Mouse (Mus musculus) CH12.LX (cell line): ENCODE data around the gene Zbtb41. TPM values are rescaled to one million over a fixed set of nuclear protein-coding genes. Genes with fewer than 3 reads are reported as not detected.

Experiments
- DNase-seq: peaks from one replicate; pipeline ENCODE4 v3.0.0-alpha.2; 2013; ENCODE audit errors: extremely low read depth
- H3K27ac ChIP-seq: 2 replicates; pipeline ENCODE4 v1.5.1; 2012; ENCODE audit warnings: low read depth, mild to moderate bottlenecking, control low read depth, moderate library complexity; ENCODE audit not compliant: insufficient read depth
- H3K27me3 ChIP-seq: replicated peaks from 2 replicates; pipeline ENCODE3; 2012; ENCODE audit warnings: inconsistent platforms
- H3K36me3 ChIP-seq, 2 experiments: replicated peaks in 1 of 2; 2 replicates each; pipeline versions ENCODE3 to v1.6.1; 2012; ENCODE audit warnings: inconsistent platforms in 1 of 2, low read length in 1 of 2, mild to moderate bottlenecking in 1 of 2, mixed read lengths in 1 of 2, moderate library complexity in 1 of 2; ENCODE audit not compliant: control insufficient read depth in 1 of 2, insufficient read depth in 1 of 2
- H3K4me1 ChIP-seq, 2 experiments: 2 replicates each; pipeline ENCODE4 v1.6.1; 2012; ENCODE audit warnings: inconsistent platforms in 1 of 2, moderate library complexity in 1 of 2; ENCODE audit not compliant: insufficient read depth in 2 of 2, control insufficient read depth in 1 of 2
- H3K4me2 ChIP-seq: 2 replicates; pipeline ENCODE4 v1.6.1; 2012; ENCODE audit warnings: low read depth, mild to moderate bottlenecking, control low read depth; ENCODE audit not compliant: poor library complexity, insufficient read depth, severe bottlenecking
- H3K4me3 ChIP-seq, 3 experiments: fragments of 150-350 bp in 1 of 3; sonication (generic) in 1 of 3; replicated peaks in 1 of 3; 2 replicates each; pipeline versions ENCODE3 to v1.5.1; 2011 to 2012; ENCODE audit warnings: low read depth in 2 of 3, low read length in 2 of 3, mild to moderate bottlenecking in 2 of 3, moderate library complexity in 2 of 3, control low read depth in 1 of 3, improper control_type of control experiment in 1 of 3, inconsistent platforms in 1 of 3, mixed read lengths in 1 of 3; ENCODE audit not compliant: poor library complexity in 1 of 3
- H3K79me2 ChIP-seq: replicated peaks from 2 replicates; pipeline ENCODE4 v1.6.1; 2012; ENCODE audit warnings: mild to moderate bottlenecking, moderate library complexity; ENCODE audit not compliant: control insufficient read depth, poor library complexity, insufficient read depth, severe bottlenecking; ENCODE audit errors: extremely low read depth
- H3K9ac ChIP-seq: 2 replicates; pipeline ENCODE4 v1.6.1; 2012; ENCODE audit warnings: low read depth, mild to moderate bottlenecking, control low read depth, moderate library complexity; ENCODE audit not compliant: insufficient read depth
- H3K9me3 ChIP-seq: replicated peaks from 2 replicates; pipeline ENCODE3; 2012; ENCODE audit warnings: low read length, inconsistent platforms, mixed read lengths
- CHD1 ChIP-seq: IDR thresholded peaks from 2 replicates; pipeline ENCODE4 v1.6.1; 2012; ENCODE audit warnings: low read depth, low read length, improper control_type of control experiment, inconsistent platforms
- CHD2 ChIP-seq: IDR thresholded peaks from 2 replicates; pipeline ENCODE4 v1.6.1; 2011; ENCODE audit warnings: low read length, improper control_type of control experiment
- CTCF ChIP-seq, 2 experiments: IDR thresholded peaks in 1 of 2; conservative IDR thresholded peaks in 1 of 2; 2 replicates each; pipeline ENCODE4 v1.5.1; 2011 to 2012; ENCODE audit warnings: low read depth in 2 of 2, low read length in 2 of 2, improper control_type of control experiment in 1 of 2, inconsistent platforms in 1 of 2, mild to moderate bottlenecking in 1 of 2, moderate library complexity in 1 of 2
- E2F4 ChIP-seq: IDR thresholded peaks from 2 replicates; pipeline ENCODE4 v1.6.1; 2011; ENCODE audit warnings: low read depth, low read length, improper control_type of control experiment; ENCODE audit not compliant: insufficient replicate concordance
- ELF1 ChIP-seq: IDR thresholded peaks from 2 replicates; pipeline ENCODE4 v1.6.1; 2014; ENCODE audit warnings: low read depth, mild to moderate bottlenecking, inconsistent platforms, low read length, improper control_type of control experiment
- EP300 ChIP-seq: IDR thresholded peaks from 2 replicates; pipeline ENCODE4 v1.6.1; 2011; ENCODE audit warnings: low read length, improper control_type of control experiment
- ETS1 ChIP-seq: conservative IDR thresholded peaks from 2 replicates; pipeline ENCODE4 v1.6.1; 2012; ENCODE audit warnings: low read depth, mild to moderate bottlenecking, inconsistent platforms, low read length, improper control_type of control experiment, moderate library complexity
- HCFC1 ChIP-seq: IDR thresholded peaks from 2 replicates; pipeline ENCODE4 v1.6.1; 2012; ENCODE audit warnings: low read depth, mild to moderate bottlenecking, inconsistent platforms, low read length, improper control_type of control experiment
- JUN ChIP-seq: IDR thresholded peaks from 2 replicates; pipeline ENCODE4 v1.6.1; 2011; ENCODE audit warnings: low read depth, mild to moderate bottlenecking, low read length, improper control_type of control experiment, moderate library complexity; ENCODE audit not compliant: insufficient read depth
- KAT2A ChIP-seq: IDR thresholded peaks from 2 replicates; pipeline ENCODE4 v1.6.1; 2012; ENCODE audit warnings: low read length, improper control_type of control experiment, inconsistent platforms; ENCODE audit not compliant: insufficient replicate concordance
- MAFK ChIP-seq: IDR thresholded peaks from 2 replicates; pipeline ENCODE4 v1.6.1; 2011; ENCODE audit warnings: low read length, improper control_type of control experiment; ENCODE audit not compliant: insufficient replicate concordance
- MAZ ChIP-seq: IDR thresholded peaks from 2 replicates; pipeline ENCODE4 v1.6.1; 2012; ENCODE audit warnings: low read depth, mild to moderate bottlenecking, inconsistent platforms, low read length, improper control_type of control experiment, moderate library complexity
- MEF2A ChIP-seq: IDR thresholded peaks from 2 replicates; pipeline ENCODE4 v1.6.1; 2014; ENCODE audit warnings: low read depth, mild to moderate bottlenecking, inconsistent platforms, low read length, improper control_type of control experiment, borderline replicate concordance
- MXI1 ChIP-seq: IDR thresholded peaks from 2 replicates; pipeline ENCODE4 v1.6.1; 2011; ENCODE audit warnings: mild to moderate bottlenecking, low read depth, low read length, improper control_type of control experiment
- NELFE ChIP-seq: IDR thresholded peaks from 2 replicates; pipeline ENCODE4 v1.6.1; 2011; ENCODE audit warnings: low read depth, low read length, improper control_type of control experiment
- PAX5 ChIP-seq: IDR thresholded peaks from 2 replicates; pipeline ENCODE4 v1.6.1; 2012; ENCODE audit warnings: low read length, inconsistent platforms, mixed read lengths
- RAD21 ChIP-seq: IDR thresholded peaks from 2 replicates; pipeline ENCODE4 v1.6.1; 2011; ENCODE audit warnings: low read depth, mild to moderate bottlenecking, low read length, improper control_type of control experiment, moderate library complexity
- SIN3A ChIP-seq: IDR thresholded peaks from 2 replicates; pipeline ENCODE4 v1.6.1; 2012; ENCODE audit warnings: low read length, improper control_type of control experiment, inconsistent platforms
- SMC3 ChIP-seq: IDR thresholded peaks from 2 replicates; pipeline ENCODE4 v1.6.1; 2011; ENCODE audit warnings: low read depth, low read length, improper control_type of control experiment
- TCF12 ChIP-seq: IDR thresholded peaks from 2 replicates; pipeline ENCODE4 v1.6.1; 2014; ENCODE audit warnings: low read depth, mild to moderate bottlenecking, inconsistent platforms, low read length, improper control_type of control experiment
- USF1 ChIP-seq: IDR thresholded peaks from 2 replicates; pipeline ENCODE4 v1.6.1; 2014; ENCODE audit warnings: low read depth, mild to moderate bottlenecking, inconsistent platforms, low read length, improper control_type of control experiment
- ZC3H11A ChIP-seq: IDR thresholded peaks from 2 replicates; pipeline ENCODE4 v1.6.1; 2012; ENCODE audit warnings: low read depth, mild to moderate bottlenecking, inconsistent platforms, low read length, improper control_type of control experiment
- ZKSCAN1 ChIP-seq: IDR thresholded peaks from 2 replicates; pipeline ENCODE4 v1.6.1; 2012; ENCODE audit warnings: low read depth, inconsistent platforms, low read length, improper control_type of control experiment, borderline replicate concordance
- ZNF384 ChIP-seq: IDR thresholded peaks from 2 replicates; pipeline ENCODE4 v1.6.1; 2012; ENCODE audit warnings: low read depth, low read length, improper control_type of control experiment, inconsistent platforms
- dilution Hi-C: fragments of 300-500 bp; cut with MboI; formaldehyde crosslinking; loops from 2 replicates; pipeline ENCODE4 v1.14.3; 2020; ENCODE audit warnings: low sequenced_read_pairs; ENCODE audit not compliant: extremely low pct_unique_long_range_greater_than_20kb, extremely low pct_ligation_motif_present
- in situ Hi-C: fragments of 300-500 bp; cut with MboI; formaldehyde crosslinking; loops from 3 replicates; pipeline ENCODE4 v1.14.3; 2019; ENCODE audit warnings: low sequenced_read_pairs, low pct_ligation_motif_present, low pct_unique_long_range_greater_than_20kb, mixed read lengths
- polyA plus RNA-seq: library from polyadenylated mRNA; unstranded; fragments of >175 nt; gene quantifications from 2 replicates; pipeline ENCODE4 v1.2.1, GENCODE M21; 2012; ENCODE audit warnings: low read depth; ENCODE audit not compliant: insufficient read length
- total RNA-seq, 2 experiments: library from RNA; depleted of rRNA; stranded (reverse); fragments of 300-350 nt in 1 of 2; fragments of >200 nt in 1 of 2; gene quantifications; 2 replicates each; pipeline ENCODE4 v1.2.3; 2012 to 2014

Gene Zbtb41
- total and polyA plus RNA-seq, 3 experiments: 4.8 to 7.3 (median 7.0) TPM

DNA sequence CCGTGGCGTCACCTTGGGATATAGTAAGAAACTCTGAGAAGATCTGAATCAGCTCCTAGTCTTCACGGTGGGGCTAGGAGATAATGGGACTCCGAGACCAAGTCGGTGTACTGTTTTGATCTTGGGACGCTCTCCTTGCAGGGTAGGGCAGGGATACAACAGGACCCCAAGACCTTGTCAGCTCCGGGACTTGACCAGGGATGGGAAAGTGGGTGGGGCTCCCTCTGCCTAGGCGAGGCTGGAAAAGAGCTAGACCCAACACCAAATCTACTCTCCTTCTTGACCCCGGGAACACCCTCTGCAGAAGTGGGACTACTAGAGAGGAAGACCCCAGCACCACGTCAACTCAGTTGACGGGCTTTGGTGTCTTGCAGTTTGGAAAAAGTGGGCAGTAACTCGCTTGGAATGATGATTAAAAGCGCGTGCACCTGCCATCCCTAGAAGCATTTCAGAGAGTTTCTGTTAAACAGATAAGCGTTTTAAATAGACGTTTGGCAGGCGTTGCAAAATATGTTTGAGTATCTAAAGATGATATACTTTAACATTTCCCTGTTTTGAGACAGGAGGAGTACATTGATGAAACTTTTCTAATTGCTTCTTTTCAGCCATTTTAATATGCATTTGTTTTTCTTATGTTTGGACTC lies 33.3 kb downstream of the Zbtb41 start:
- peak overlapping the region; percentile 50 for H3K9ac ChIP-seq
- DNase-seq: peak; percentile 27
- in situ Hi-C loops (no loop called here), dilution Hi-C loops (no loop called here)
- peaks cover 0 to 36% of the 10 kb centered on the region in 2 experiments; a peak in 2 of 4 replicates for H3K4me1 ChIP-seq
- H3K36me3 ChIP-seq: peaks cover 10 to 29% of the 10 kb centered on the region in 2 experiments
- peaks cover 15% of the 10 kb centered on the region for H3K79me2 ChIP-seq
- no peaks in the 10 kb centered on the region for H3K27me3 ChIP-seq
- peak overlapping the region; percentile 78 to 94 (median 86) for H3K4me3 ChIP-seq
- no peak for TF ChIP-seq USF1
- TF ChIP-seq HCFC1: no peak
- 0 out of 2 replicates have a peak, but pooled peaks have one; percentile 2 for TF ChIP-seq TCF12
- no peak; the same call in none of the 2 replicates for TF ChIP-seq MXI1
- TF ChIP-seq CHD1: 0 out of 2 replicates have a peak, but pooled peaks have one; percentile 6
- TF ChIP-seq E2F4: no peak
- H3K27ac ChIP-seq: peak overlapping the region; percentile 30; the same call in 1 of the 2 replicates
- H3K4me2 ChIP-seq: peak overlapping the region; percentile 87
- no peaks in the 10 kb centered on the region for H3K9me3 ChIP-seq

- TF ChIP-seq CTCF (conservative IDR thresholded peaks at IDR 0.05 in 1 of 2, IDR thresholded peaks at IDR 0.05 in 1 of 2; ENCODE audit: low read depth in 2 of 2, low read length in 2 of 2) (no peak), MAZ (no peak), MEF2A (no peak), CHD2 (no peak), PAX5 (no peak), ELF1 (no peak)
- no peak for DNase-seq
- Histone ChIP-seq H3K79me2 (peaks cover 9% of the 10 kb centered on the region), H3K27me3 (no peaks in the 10 kb centered on the region), H3K4me1 (peaks cover 4 to 33% of the 10 kb centered on the region in 2 experiments; a peak in 3 of 4 replicates), H3K4me2 (peak overlapping the region; percentile 13; the same call in 1 of the 2 replicates), H3K27ac (no peak overlapping the region), H3K9me3 (no peaks in the 10 kb centered on the region), H3K4me3 (no peak overlapping the region), H3K9ac (no peak overlapping the region), H3K36me3 (peaks cover 32 to 76% of the 10 kb centered on the region in 2 experiments)
- dilution Hi-C loops: no loop called here
- in situ Hi-C loops: no loop called here
Measured at GRCm38 (mm10) chr1:139460807-139461206, 38.7 kb downstream of the Zbtb41 start.

- H3K9me3 ChIP-seq: no peaks in the 10 kb centered on the region
- TF ChIP-seq ELF1 (no peak), MAZ (no peak), ZNF384 (no peak), JUN (no peak), ZC3H11A (no peak), SIN3A (no peak), NELFE (no peak), KAT2A (no peak), RAD21 (no peak), SMC3 (no peak), EP300 (no peak), MAFK (no peak), PAX5 (no peak), ZKSCAN1 (no peak), ETS1 (no peak)
- peaks cover 50 to 82% of the 10 kb centered on the region in 2 experiments for H3K36me3 ChIP-seq
- H3K4me3 ChIP-seq: no peak overlapping the region
- H3K27ac ChIP-seq: no peak overlapping the region
- in situ Hi-C loops: no loop called here
- peaks cover under 1 to 1% of the 10 kb centered on the region in 2 experiments; a peak in 2 of 4 replicates for H3K4me1 ChIP-seq
- no peaks in the 10 kb centered on the region for H3K79me2 ChIP-seq
- H3K9ac ChIP-seq: no peak overlapping the region
- no peak overlapping the region for H3K4me2 ChIP-seq
- no peaks in the 10 kb centered on the region for H3K27me3 ChIP-seq
- no peak for DNase-seq
- dilution Hi-C loops: no loop called here
Measured at GRCm38 (mm10) chr1:139465936-139466335, 43.8 kb downstream of the Zbtb41 start.
